Mouse (Mus musculus) stomach, postnatal 0 days (tissue): ENCODE data around the gene Dnah2. TPM values are rescaled to one million over a fixed set of nuclear protein-coding genes. Genes with fewer than 3 reads are reported as not detected.

Experiments
- ATAC-seq: fragments of 200-750 bp; cut with Nextera tagmentation; 2 replicates; pipeline ENCODE4 v1.8.0; 2017; ENCODE audit not compliant: low FRiP score, low TSS enrichment
- DNase-seq: peaks from one replicate; pipeline ENCODE4 v3.0.0-alpha.2; 2016; ENCODE audit warnings: low spot score
- H3K27ac ChIP-seq: fragments of 300-500 bp; sonication (generic); replicated peaks from 2 replicates; pipeline ENCODE4 v1.5.1; 2014; ENCODE audit warnings: mild to moderate bottlenecking, control low read depth
- H3K27me3 ChIP-seq: fragments of 300-500 bp; sonication (generic); 2 replicates; pipeline ENCODE4 v1.6.1; 2014; ENCODE audit warnings: low read length; ENCODE audit not compliant: control insufficient read depth, insufficient read depth
- H3K36me3 ChIP-seq: fragments of 300-500 bp; sonication (generic); 2 replicates; pipeline ENCODE4 v1.6.1; 2014; ENCODE audit warnings: low read length, mixed read lengths; ENCODE audit not compliant: control insufficient read depth, insufficient read depth
- H3K4me1 ChIP-seq: fragments of 300-500 bp; sonication (generic); replicated peaks from 2 replicates; pipeline ENCODE4 v1.6.1; 2014; ENCODE audit warnings: antibody characterized with exemption; ENCODE audit not compliant: control insufficient read depth, insufficient read depth
- H3K4me2 ChIP-seq: fragments of 300-500 bp; sonication (generic); replicated peaks from 2 replicates; pipeline ENCODE4 v1.6.1; 2014; ENCODE audit warnings: low read depth, mild to moderate bottlenecking, control low read depth, moderate library complexity
- H3K4me3 ChIP-seq: fragments of 300-500 bp; sonication (generic); 2 replicates; pipeline ENCODE4 v1.5.1; 2014; ENCODE audit warnings: low read depth, low read length, control low read depth
- H3K9ac ChIP-seq: fragments of 300-500 bp; sonication (generic); 2 replicates; pipeline ENCODE4 v1.6.1; 2014; ENCODE audit warnings: mild to moderate bottlenecking, low read length, control low read depth, mixed read lengths
- H3K9me3 ChIP-seq: fragments of 300-500 bp; sonication (generic); 2 replicates; pipeline ENCODE4 v1.6.1; 2016; ENCODE audit warnings: low read length; ENCODE audit not compliant: control insufficient read depth
- CTCF ChIP-seq: IDR thresholded peaks from 2 replicates; pipeline ENCODE4 v1.5.1; 2016; ENCODE audit warnings: antibody characterized with exemption, low read depth, mild to moderate bottlenecking, moderate library complexity
- EP300 ChIP-seq: optimal IDR thresholded peaks from 2 replicates; pipeline ENCODE3; 2016; ENCODE audit warnings: antibody characterized with exemption
- WGBS: fragments of 180-500 bp; shearing (Covaris S2); extraction: QIAGEN DNeasy Blood & Tissue Kit; methylation state at CpG from one replicate; pipeline ENCODE4 v1.1.7; 2014; 5-methylcytosine and 5-hydroxymethylcytosine counted together
- polyA plus RNA-seq: library from polyadenylated mRNA; unstranded; fragments of >200 nt; fragmentation: Nextera tagmentation; extraction: Ambion mirVana; gene quantifications from 2 replicates; pipeline ENCODE4 v1.2.1, GENCODE M21; 2015

Dnah2 gene
- polyA plus RNA-seq, 1 experiment from 2014 or later = 0.39 TPM

GRCm38 (mm10) chr11:69420554-69421000 lies 128.3 kb downstream of the Dnah2 start:
- Histone ChIP-seq H3K27me3 (no peaks in the 10 kb centered on the region), H3K4me1 (peaks cover 3% of the 10 kb centered on the region; the same call in 1 of the 2 replicates), H3K36me3 (no peaks in the 10 kb centered on the region), H3K9me3 (no peaks in the 10 kb centered on the region), H3K27ac (no peak overlapping the region), H3K9ac (no peak overlapping the region; the same call in 1 of the 2 replicates), H3K4me3 (peak overlapping the region; percentile 59), H3K4me2 (peak overlapping the region; percentile 97)
- TF ChIP-seq CTCF (no peak), EP300 (no peak)
- no peak for ATAC-seq
- 24% methylated on average over 10 of the region's 10 CpGs for WGBS
- no peak for DNase-seq

DNA sequence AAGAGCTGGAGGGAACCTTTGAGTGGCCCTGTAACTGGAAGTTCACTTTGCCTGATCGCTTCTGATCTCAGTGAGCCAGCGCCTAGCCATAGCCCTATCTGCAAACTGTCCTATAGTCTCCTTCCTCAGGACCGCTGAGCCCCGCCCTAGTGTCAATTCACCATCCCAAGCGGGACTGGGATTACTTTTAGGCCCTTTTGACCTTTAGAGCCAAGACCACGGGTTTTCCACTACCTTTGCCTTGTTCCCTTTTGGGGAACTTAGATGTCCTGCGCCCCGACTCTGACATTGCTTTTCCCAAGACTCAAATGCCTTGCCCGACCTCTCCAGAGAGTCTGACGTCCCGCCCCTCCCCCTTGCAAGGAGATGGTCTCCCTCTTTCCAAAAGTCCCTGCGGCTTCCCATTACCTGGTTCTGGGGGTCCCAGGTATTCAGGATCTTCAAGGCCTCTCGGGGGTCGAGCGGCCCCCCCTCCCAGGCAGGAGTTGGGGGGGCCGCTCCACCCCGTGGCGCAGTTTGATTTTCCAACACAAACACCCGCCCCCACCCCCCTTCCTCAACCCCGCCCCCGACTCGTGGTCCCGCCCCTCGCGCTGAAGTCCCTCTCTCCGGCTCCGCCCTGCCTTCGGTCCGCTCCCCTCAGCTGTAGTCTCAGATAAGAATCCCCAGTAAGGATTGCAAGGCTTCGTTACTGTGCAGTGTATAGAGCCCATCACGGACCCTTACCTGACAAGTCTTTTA lies 128.9 kb downstream of the Dnah2 start:
- ATAC-seq = no peak
- TF ChIP-seq EP300 (no peak), CTCF (no peak)
- Histone ChIP-seq H3K36me3 (no peaks in the 10 kb centered on the region), H3K27me3 (no peaks in the 10 kb centered on the region), H3K9ac (peak overlapping the region; percentile 47), H3K4me3 (peak overlapping the region; percentile 59), H3K4me2 (peak overlapping the region; percentile 97), H3K4me1 (peaks cover 3% of the 10 kb centered on the region; the same call in 1 of the 2 replicates), H3K27ac (peak overlapping the region; percentile 59), H3K9me3 (no peaks in the 10 kb centered on the region)
- WGBS = 2% methylated on average over 30 of the region's 31 CpGs
- peak; percentile 61 for DNase-seq

- H3K4me3 ChIP-seq = peak overlapping the region; percentile 59
- H3K4me2 ChIP-seq = peak overlapping the region; percentile 97
- H3K4me1 ChIP-seq = peaks cover 5% of the 10 kb centered on the region
- no peaks in the 10 kb centered on the region for H3K36me3 ChIP-seq
- ATAC-seq (no peak), DNase-seq (peak; percentile 63)
- peak overlapping the region; percentile 59 for H3K27ac ChIP-seq
- H3K9ac ChIP-seq = peak overlapping the region; percentile 47
- 1% methylated on average over 19 of the region's 19 CpGs for WGBS
- no peaks in the 10 kb centered on the region for H3K9me3 ChIP-seq
- TF ChIP-seq EP300 (no peak), CTCF (peak; percentile 77)
- no peaks in the 10 kb centered on the region for H3K27me3 ChIP-seq
Observed at GRCm38 (mm10) chr11:69419443-69419812, 129.5 kb downstream of the Dnah2 start.

DNA sequence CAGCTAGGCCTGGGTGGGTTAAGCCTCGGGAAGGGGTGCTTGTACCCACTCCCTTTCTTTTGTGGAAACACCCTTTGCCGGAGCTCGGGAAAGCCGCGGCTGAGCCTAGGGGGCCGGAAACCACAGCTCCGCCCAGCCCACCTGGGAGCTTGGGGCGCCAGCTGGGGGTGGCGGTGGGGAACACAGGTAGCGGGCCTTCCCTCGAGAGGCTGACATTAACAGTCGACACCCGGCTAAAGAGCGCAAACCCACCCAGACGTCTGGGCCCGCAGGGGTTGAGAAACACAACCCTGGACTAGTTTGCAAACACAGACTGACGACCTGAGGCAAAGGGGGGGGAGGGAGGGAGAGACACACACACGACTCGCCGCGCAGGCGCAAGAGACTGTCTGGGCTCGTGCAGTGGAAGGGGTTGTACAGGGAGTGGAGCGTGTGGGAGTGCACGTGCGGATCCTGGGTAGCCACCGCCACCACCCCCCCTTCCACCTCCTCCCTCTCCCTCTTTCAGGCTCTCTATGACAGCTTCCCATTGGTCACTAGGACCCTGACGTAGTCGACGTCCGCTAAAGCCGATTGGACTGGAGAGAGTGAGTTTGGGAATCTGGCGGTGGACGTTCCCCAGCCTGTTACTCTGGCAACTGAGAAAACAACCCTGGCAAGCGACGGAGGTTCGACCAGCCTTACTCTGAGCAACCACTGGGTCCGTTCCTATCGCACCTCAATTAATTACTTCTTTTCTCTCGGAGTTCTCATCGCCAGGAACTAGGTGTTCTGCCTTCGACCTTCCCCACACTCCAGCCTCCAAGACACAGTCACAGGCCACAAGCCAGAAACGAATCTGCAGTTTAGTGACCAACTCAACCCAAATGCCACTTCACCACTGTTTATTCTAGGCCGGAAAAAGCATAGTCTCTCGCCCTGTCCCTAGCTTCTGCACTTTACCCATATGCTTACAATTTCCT lies 130.1 kb downstream of the Dnah2 start:
- Histone ChIP-seq H3K4me1 (peaks cover 9% of the 10 kb centered on the region), H3K9me3 (no peaks in the 10 kb centered on the region), H3K27ac (peak overlapping the region; percentile 98), H3K4me3 (peak overlapping the region; percentile 59), H3K9ac (peak overlapping the region; percentile 78), H3K27me3 (no peaks in the 10 kb centered on the region), H3K4me2 (peak overlapping the region; percentile 97), H3K36me3 (no peaks in the 10 kb centered on the region)
- no peak for TF ChIP-seq EP300
- peak; percentile 89 for ATAC-seq
- under 1% methylated on average over 45 of the region's 45 CpGs for WGBS
- peak; percentile 98 for DNase-seq

- ATAC-seq (peak; percentile 66), DNase-seq (peak; percentile 97)
- Histone ChIP-seq H3K9ac (peak overlapping the region; percentile 78), H3K4me3 (peak overlapping the region; percentile 59), H3K4me1 (peaks cover 13% of the 10 kb centered on the region), H3K36me3 (no peaks in the 10 kb centered on the region), H3K27me3 (no peaks in the 10 kb centered on the region), H3K9me3 (no peaks in the 10 kb centered on the region), H3K27ac (peak overlapping the region; percentile 98), H3K4me2 (peak overlapping the region; percentile 97)
- under 1% methylated on average over 39 of the region's 39 CpGs for WGBS
- TF ChIP-seq CTCF (0 out of 2 replicates have a peak, but pooled peaks have one; percentile 13), EP300 (peak; percentile 71)
Observed at GRCm38 (mm10) chr11:69417449-69418384, 131.2 kb downstream of the Dnah2 start.
